Mouse (Mus musculus): ENCODE results near the gene Cpeb4. TPM values are rescaled to one million over a fixed set of nuclear protein-coding genes. Genes with fewer than 3 reads are reported as not detected.

Cpeb4 gene
- total RNA-seq, 2 experiments from 2014 or later = 17.7 to 25.3 TPM

DNA sequence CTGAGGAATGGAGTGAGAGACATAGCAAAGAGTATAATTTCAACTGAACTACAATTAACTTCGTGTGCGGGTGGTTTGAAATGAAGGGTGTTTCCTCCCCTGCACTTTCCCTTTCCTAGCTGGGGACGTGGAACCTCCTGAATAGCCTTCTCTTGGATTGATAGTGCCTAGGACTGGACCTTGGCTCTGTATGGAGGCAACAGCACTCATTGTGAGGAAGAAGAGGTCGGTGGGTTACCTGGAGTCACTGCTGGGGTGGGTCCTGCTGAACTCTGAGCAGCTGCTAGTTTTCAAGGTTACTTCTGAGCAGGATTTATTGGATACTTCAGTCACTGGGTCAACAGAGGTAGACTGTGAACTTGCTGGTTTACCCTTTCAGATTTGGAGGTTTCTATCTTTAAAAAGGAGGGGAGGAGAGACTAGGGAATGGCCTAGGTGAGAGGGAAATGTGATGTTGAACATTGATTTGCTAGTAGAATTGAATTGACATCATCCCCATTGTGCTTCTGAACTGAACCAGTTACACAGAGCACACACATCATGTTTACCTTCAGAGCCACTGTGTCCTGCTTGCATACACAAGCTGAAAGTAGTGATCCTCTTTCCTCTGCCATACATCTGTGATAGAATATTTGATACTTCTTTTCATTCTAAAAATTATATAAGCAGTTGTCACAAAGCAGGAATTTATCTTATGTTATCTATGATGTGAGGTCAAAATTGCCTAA lies 24.2 kb downstream of the Cpeb4 start:
- no peak for ATAC-seq (ENCODE audit: poor library complexity, severe bottlenecking)

- no peak for ATAC-seq (ENCODE audit: poor library complexity, severe bottlenecking)
Measured at GRCm38 (mm10) chr11:31896905-31897304, 24.9 kb downstream of the Cpeb4 start.

DNA sequence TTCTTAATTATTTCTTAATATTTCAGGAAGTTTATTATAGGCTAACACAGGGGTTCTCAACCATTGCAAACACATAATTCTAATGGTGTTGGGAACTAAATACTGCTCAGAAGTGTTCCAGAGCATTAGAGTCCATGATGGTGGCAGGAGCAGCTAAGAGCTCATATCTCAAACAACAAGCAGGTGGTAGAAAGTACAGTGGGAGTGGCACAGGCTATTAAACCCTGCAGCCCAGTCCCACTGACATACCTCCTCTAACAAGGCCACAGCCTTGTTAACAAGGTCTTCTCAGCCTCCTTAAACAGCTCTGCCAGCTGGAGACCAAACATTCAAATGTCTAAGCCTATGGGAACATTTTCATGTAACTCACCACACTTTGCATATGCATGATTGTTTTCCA lies 27.2 kb downstream of the Cpeb4 start:
- ATAC-seq (ENCODE audit: poor library complexity, severe bottlenecking) = no peak

GRCm38 (mm10) chr11:31900736-31901135 lies 28.7 kb downstream of the Cpeb4 start:
- ATAC-seq (ENCODE audit: poor library complexity, severe bottlenecking) = no peak

GRCm38 (mm10) chr11:31902251-31903001 lies 30.4 kb downstream of the Cpeb4 start:
- ATAC-seq (ENCODE audit: poor library complexity, severe bottlenecking) = no peak

- ATAC-seq (ENCODE audit: poor library complexity, severe bottlenecking) = no peak
Measured at GRCm38 (mm10) chr11:31906499-31906898, 34.5 kb downstream of the Cpeb4 start.

GRCm38 (mm10) chr11:31907650-31908049 lies 35.6 kb downstream of the Cpeb4 start:
- no peak for ATAC-seq (ENCODE audit: poor library complexity, severe bottlenecking)

- ATAC-seq (ENCODE audit: poor library complexity, severe bottlenecking) = no peak
Measured at GRCm38 (mm10) chr11:31912958-31913357, 40.9 kb downstream of the Cpeb4 start.

DNA sequence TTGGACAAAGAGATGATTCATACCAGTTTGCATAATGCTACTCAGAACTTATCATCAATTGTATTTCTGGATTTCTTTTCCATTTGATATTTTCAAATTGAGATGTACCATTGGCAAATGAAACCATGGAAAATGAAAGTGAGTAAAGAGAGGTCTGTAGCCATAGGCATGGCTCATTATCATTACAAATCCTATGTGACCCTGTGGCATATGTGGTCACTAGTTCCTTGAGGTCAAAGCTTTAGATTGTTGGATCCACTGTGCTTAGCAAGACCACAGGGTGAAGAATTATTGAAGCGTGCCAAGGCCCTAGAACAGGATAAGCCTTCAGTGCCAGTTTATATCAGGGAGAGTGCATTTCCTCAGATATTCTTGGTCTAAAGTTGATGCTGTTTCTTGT lies 45.8 kb downstream of the Cpeb4 start:
- ATAC-seq (ENCODE audit: poor library complexity, severe bottlenecking) = no peak

GRCm38 (mm10) chr11:31930051-31930450 lies 58.0 kb downstream of the Cpeb4 start:
- no peak for ATAC-seq (ENCODE audit: poor library complexity, severe bottlenecking)

DNA sequence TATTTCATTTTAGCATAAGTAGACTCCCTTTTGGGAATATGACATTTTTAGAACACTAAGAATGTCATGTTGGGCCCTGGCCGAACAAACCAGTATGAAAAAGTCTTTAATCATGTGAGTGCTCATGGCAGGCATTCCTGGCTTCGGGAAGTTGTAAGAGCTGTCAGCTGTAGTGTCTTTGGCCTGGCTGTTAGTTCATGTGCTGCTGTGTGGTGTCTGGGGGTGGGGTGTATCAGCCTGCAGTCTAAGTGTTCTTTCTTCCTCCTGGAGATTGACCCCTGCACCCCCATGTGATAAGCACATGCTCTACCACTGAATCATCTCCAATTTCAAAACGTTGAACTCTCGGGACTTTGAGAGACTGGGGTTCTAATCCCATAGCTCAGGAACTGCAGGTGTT lies 63.6 kb downstream of the Cpeb4 start:
- no peak for ATAC-seq (ENCODE audit: poor library complexity, severe bottlenecking)

DNA sequence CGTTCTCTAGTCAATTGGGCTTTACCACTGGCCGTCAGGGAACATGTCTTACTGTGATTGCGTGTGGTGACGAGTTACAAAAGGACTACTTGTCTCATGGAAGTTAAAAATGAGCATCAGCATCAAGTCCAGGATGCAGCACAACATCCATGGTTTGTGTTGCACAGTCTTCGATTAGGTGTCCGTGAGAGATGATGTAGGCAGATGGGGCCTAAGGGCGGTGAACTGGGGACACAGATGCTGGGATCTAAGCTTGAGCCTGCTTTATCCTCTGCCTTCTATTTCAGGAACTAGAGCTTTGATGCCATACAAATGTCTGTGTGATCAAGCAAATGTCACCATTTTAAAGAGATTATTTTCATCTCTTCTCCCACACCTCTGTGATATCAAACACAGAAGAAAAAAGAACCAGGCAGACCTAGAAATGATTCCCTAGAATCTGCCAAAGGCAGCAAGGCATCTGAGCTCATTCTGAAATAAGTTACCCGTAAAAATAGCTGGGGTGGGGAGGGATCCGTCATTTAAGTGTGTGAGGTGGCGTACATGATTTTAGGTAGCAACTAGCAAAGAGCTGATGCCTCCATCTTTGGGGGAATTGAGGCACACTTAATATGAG lies 65.0 kb downstream of the Cpeb4 start:
- no peak for ATAC-seq (ENCODE audit: poor library complexity, severe bottlenecking)

DNA sequence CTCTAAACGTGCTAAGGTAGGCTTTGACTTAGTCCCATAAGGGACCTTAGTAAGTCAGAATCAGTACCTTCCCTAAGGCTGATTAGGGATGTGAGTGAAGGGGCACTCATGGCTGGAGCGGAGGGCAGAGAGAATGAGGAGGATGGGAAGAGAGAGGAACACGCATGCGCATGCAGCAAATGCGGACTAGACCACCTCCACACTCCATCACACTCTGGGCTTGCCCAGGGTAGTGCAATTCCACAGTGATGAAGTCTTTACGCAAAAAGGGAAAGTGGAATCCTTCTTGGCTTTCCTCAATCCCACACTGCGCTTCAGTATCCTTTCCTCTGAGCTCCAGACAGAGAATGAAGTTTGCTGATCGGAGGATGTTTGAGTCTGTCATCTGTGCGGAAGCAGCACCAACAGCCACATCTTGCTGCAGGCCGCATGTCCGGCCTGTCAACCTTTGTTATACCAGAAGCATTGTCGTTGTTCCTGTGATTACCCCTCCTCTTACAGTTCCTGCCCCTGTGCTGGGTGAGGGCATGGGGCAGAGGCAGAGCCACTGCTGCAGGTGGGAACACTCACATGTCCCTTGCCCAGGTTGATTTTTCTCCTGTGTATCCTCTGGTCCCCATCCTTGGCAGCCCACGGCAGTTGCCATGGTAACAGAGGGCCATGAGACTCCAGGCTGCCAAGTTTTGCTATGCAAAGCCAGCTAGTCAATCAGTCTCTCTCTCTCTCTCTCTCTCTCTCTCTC lies 69.1 kb downstream of the Cpeb4 start:
- ATAC-seq (ENCODE audit: poor library complexity, severe bottlenecking) = no peak

- ATAC-seq (ENCODE audit: poor library complexity, severe bottlenecking) = no peak
Measured at GRCm38 (mm10) chr11:31941640-31942638, 69.9 kb downstream of the Cpeb4 start.

- no peak for ATAC-seq (ENCODE audit: poor library complexity, severe bottlenecking)
Measured at GRCm38 (mm10) chr11:31945471-31945870, 73.5 kb downstream of the Cpeb4 start.

GRCm38 (mm10) chr11:31948462-31949330 lies 76.7 kb downstream of the Cpeb4 start:
- ATAC-seq (ENCODE audit: poor library complexity, severe bottlenecking) = peak; percentile 47; the same call in 1 of the 2 replicates

- ATAC-seq (ENCODE audit: poor library complexity, severe bottlenecking) = peak; percentile 73
Measured at GRCm38 (mm10) chr11:31949331-31949785, 77.3 kb downstream of the Cpeb4 start.

- no peak for ATAC-seq (ENCODE audit: poor library complexity, severe bottlenecking)
Measured at GRCm38 (mm10) chr11:31960071-31960470, 88.1 kb downstream of the Cpeb4 start.

DNA sequence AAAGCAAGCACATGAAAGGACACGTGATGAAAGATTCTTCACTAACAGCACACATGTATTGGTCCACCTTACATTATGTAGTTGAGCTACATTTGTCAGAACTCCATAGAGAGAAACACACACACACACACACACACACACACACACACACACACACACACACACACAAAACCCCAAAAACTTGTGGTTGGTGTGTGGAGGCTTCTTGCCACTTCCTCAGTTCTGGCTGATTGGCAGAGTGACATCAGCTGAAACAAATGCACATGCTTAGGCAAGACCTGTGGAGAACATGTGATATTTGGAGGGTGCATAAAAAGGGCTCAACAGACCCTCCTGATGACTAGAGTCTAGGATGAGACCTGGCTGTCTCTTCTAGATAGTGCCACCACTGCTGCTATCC lies 92.0 kb downstream of the Cpeb4 start:
- no peak for ATAC-seq (ENCODE audit: poor library complexity, severe bottlenecking)

Data from megakaryocyte, adult 5-6 weeks (primary cell).